Mouse (Mus musculus) heart, adult 2 months (tissue): ENCODE data around the gene Rhebl1. TPM values are rescaled to one million over a fixed set of nuclear protein-coding genes. Genes with fewer than 3 reads are reported as not detected.

Experiments
- DNase-seq, 2 experiments: peaks; one replicate each; pipeline ENCODE4 v3.0.0; 2021
- H3K27ac ChIP-seq: fragments of 200-600 bp; 2 replicates; pipeline ENCODE4 v1.8.1; 2022
- H3K27me3 ChIP-seq: fragments of 200-500 bp; 2 replicates; pipeline ENCODE4 v1.6.1; 2012; ENCODE audit warnings: mild to moderate bottlenecking, low read length, inconsistent platforms, mixed read lengths; ENCODE audit not compliant: control insufficient read depth, insufficient read depth
- H3K36me3 ChIP-seq: fragments of 200-500 bp; 2 replicates; pipeline ENCODE4 v1.6.1; 2012; ENCODE audit warnings: low read length, inconsistent platforms; ENCODE audit not compliant: control insufficient read depth, insufficient read depth
- H3K4me1 ChIP-seq: fragments of 200-500 bp; 2 replicates; pipeline ENCODE4 v1.6.1; 2011; ENCODE audit warnings: low read length; ENCODE audit not compliant: control insufficient read depth, insufficient read depth
- H3K4me3 ChIP-seq: fragments of 200-600 bp; 2 replicates; pipeline ENCODE4 v1.8.1; 2022
- H3K79me2 ChIP-seq: fragments of 200-500 bp; replicated peaks from 2 replicates; pipeline ENCODE4 v1.6.1; 2012; ENCODE audit warnings: mild to moderate bottlenecking, inconsistent platforms, low read length, moderate library complexity, mixed read lengths; ENCODE audit not compliant: control insufficient read depth, insufficient read depth
- H3K9ac ChIP-seq: fragments of 200-500 bp; 2 replicates; pipeline ENCODE4 v1.6.1; 2012; ENCODE audit warnings: low read depth, mild to moderate bottlenecking, control low read depth, inconsistent platforms, low read length, mixed read lengths
- CTCF ChIP-seq: fragments of 200-600 bp; IDR thresholded peaks from 2 replicates; pipeline ENCODE4 v1.8.1; 2022; ENCODE audit warnings: antibody characterized with exemption, mild to moderate bottlenecking, moderate library complexity
- EP300 ChIP-seq: fragments of 200-500 bp; IDR thresholded peaks from 2 replicates; pipeline ENCODE4 v1.6.1; 2011; ENCODE audit warnings: low read depth, low read length, control low read depth; ENCODE audit not compliant: insufficient read depth
- POLR2A ChIP-seq: fragments of 200-500 bp; IDR thresholded peaks from 2 replicates; pipeline ENCODE4 v1.6.1; 2011; ENCODE audit warnings: mild to moderate bottlenecking, low read depth, low read length, control low read depth; ENCODE audit not compliant: insufficient read depth
- WGBS: fragments of 180-500 bp; shearing (Covaris S2); methylation state at CpG from one replicate; pipeline ENCODE4 v1.1.7; 2018; 5-methylcytosine and 5-hydroxymethylcytosine counted together
- intact Hi-C: fragments of 180-260 bp; cut with DNase I; formaldehyde crosslinking; loops from one replicate; pipeline ENCODE4 v1.15.1; 2025
- polyA plus RNA-seq: library from polyadenylated mRNA; depleted of rRNA; stranded (reverse); fragments of >200 nt; gene quantifications from 2 replicates; pipeline ENCODE4 v1.2.3, GENCODE M21; 2012
- total RNA-seq, 2 experiments: library from RNA; stranded (reverse); gene quantifications; 2 replicates each; pipeline ENCODE4 v1.2.3; 2021

The Rhebl1 gene
- total and polyA plus RNA-seq, 3 experiments = 1.6 to 4.4 (median 2.3) TPM

DNA sequence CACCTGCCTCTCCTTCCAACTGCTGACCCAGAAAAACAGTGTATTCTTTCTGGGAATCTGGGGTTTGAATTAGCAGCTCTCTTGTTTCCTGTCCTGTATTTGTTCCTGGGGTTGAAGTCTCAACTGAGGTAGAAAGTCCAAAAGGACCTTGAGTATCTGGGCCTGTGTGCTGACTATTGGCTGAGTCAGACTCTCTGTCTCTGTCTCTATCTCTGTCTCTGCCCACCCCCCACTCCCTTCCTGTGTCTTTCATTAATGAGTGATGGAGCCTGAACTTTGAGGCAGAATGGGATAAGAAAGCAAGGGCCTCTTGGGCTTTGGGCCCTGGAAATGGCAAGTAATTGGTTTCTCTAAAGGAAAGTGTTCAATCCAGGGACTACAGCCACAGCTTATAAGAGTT lies 10.7 kb downstream of the Rhebl1 start:
- DNase-seq = no peak
- Histone ChIP-seq H3K4me3 (no peak overlapping the region), H3K27me3 (no peaks in the 10 kb centered on the region), H3K27ac (no peak overlapping the region), H3K4me1 (peaks cover 2% of the 10 kb centered on the region; the same call in 1 of the 2 replicates), H3K36me3 (no peaks in the 10 kb centered on the region), H3K9ac (no peak overlapping the region), H3K79me2 (no peaks in the 10 kb centered on the region)
- TF ChIP-seq POLR2A (no peak), EP300 (no peak), CTCF (no peak)
- intact Hi-C loops = loop anchor here (5.0 kb wide), 1 partner anchor 34 kb away; the partner anchor contains the start of gene Lmbr1l

GRCm38 (mm10) chr15:98881656-98882008 lies 12.7 kb downstream of the Rhebl1 start:
- intact Hi-C loops = loop anchor here (5.0 kb wide), 1 partner anchor 36 kb away; the partner anchor contains the start of gene Lmbr1l
- no peak for DNase-seq

DNA sequence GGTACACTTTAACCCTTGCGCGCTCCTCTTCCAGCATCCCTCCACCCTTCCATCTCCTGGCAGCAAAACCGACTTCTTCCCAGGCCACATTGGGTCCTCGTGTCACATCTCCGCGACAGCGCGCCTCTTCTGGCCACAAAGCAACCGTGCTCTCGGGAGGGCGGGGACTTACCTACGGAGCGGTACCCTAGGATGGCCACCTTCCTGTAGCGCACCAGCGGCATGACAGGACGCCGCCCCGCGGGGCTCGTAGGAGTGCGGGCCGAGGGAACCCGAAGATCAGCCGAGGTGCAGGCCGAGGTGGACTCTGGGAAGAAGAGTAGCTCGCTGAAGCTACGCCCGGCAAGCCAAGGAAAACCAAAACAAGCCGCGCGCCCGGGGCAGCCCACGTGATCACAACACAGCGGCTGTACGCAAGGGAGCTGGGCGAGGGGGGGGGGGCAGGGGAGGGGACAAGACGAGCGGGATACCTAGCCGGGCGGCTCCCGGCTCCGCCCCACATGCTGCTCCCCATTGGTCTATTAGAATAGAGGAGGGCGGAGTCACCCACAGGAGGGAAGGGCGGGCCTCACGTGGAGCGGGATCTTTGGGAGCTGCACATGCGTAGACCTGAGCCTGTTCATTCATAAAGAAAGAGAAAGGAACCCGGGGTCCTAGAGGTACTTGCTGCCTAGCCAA lies 13.2 kb downstream of the Rhebl1 start:
- WGBS = under 1% methylated on average over 46 of the region's 48 CpGs
- no peaks in the 10 kb centered on the region for H3K27me3 ChIP-seq
- intact Hi-C loops = loop anchor here (5.0 kb wide), 1 partner anchor 36 kb away; the partner anchor contains the start of gene Lmbr1l
- H3K4me1 ChIP-seq = peaks cover 2% of the 10 kb centered on the region; the same call in 1 of the 2 replicates
- TF ChIP-seq POLR2A = peak; percentile 58
- no peak for TF ChIP-seq EP300
- TF ChIP-seq CTCF = peak; percentile 52
- H3K27ac ChIP-seq = peak overlapping the region; percentile 76
- peak overlapping the region; percentile 94 for H3K9ac ChIP-seq
- peak; percentile 86 to 94 for DNase-seq
- H3K79me2 ChIP-seq = no peaks in the 10 kb centered on the region
- peak overlapping the region; percentile 84 for H3K4me3 ChIP-seq
- H3K36me3 ChIP-seq = no peaks in the 10 kb centered on the region

More at GRCm38 (mm10) chr15:98881656-98882008, 12.7 kb downstream of the Rhebl1 start:
- Histone ChIP-seq H3K4me3 (peak overlapping the region; percentile 84; the same call in 1 of the 2 replicates), H3K27ac (peak overlapping the region; percentile 21; the same call in 1 of the 2 replicates), H3K27me3 (no peaks in the 10 kb centered on the region), H3K9ac (no peak overlapping the region), H3K79me2 (no peaks in the 10 kb centered on the region), H3K4me1 (peaks cover 2% of the 10 kb centered on the region; the same call in 1 of the 2 replicates), H3K36me3 (no peaks in the 10 kb centered on the region)
- 27% methylated on average over 5 of the region's 5 CpGs for WGBS
- TF ChIP-seq CTCF = no peak

DNA sequence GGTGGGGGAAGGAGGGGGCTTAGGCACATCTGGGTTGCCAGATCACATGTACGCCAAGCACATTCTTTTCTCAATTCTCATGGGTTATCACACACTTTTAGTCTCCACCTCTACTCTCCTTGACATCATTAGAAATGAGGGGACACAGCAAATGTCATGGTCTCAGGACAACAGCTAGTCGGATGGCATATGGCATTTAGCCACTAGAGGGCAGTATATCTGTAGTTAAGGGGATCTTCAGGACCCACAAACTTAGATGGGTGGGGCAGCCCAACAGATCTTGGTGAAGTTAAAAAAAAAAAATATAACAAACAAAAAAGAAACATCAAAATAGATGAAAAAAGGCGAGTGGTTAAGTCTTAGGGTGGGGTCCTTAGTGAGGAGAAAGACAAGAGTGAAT lies 17.0 kb downstream of the Rhebl1 start:
- no peak overlapping the region for H3K27ac ChIP-seq
- TF ChIP-seq POLR2A (no peak), CTCF (peak; percentile 92)
- DNase-seq = peak; percentile 22 to 51
- H3K4me1 ChIP-seq = peaks cover 2% of the 10 kb centered on the region; the same call in 1 of the 2 replicates
- H3K27me3 ChIP-seq = no peaks in the 10 kb centered on the region
- intact Hi-C loops = loop anchor here (1.0 kb wide), 2 partner anchors 51 to 116 kb away; no protein-coding TSS in a partner anchor
- 7% methylated on average over 3 of the region's 3 CpGs for WGBS
- H3K4me3 ChIP-seq = no peak overlapping the region
- H3K79me2 ChIP-seq = no peaks in the 10 kb centered on the region
- H3K36me3 ChIP-seq = no peaks in the 10 kb centered on the region
- H3K9ac ChIP-seq = no peak overlapping the region

DNA sequence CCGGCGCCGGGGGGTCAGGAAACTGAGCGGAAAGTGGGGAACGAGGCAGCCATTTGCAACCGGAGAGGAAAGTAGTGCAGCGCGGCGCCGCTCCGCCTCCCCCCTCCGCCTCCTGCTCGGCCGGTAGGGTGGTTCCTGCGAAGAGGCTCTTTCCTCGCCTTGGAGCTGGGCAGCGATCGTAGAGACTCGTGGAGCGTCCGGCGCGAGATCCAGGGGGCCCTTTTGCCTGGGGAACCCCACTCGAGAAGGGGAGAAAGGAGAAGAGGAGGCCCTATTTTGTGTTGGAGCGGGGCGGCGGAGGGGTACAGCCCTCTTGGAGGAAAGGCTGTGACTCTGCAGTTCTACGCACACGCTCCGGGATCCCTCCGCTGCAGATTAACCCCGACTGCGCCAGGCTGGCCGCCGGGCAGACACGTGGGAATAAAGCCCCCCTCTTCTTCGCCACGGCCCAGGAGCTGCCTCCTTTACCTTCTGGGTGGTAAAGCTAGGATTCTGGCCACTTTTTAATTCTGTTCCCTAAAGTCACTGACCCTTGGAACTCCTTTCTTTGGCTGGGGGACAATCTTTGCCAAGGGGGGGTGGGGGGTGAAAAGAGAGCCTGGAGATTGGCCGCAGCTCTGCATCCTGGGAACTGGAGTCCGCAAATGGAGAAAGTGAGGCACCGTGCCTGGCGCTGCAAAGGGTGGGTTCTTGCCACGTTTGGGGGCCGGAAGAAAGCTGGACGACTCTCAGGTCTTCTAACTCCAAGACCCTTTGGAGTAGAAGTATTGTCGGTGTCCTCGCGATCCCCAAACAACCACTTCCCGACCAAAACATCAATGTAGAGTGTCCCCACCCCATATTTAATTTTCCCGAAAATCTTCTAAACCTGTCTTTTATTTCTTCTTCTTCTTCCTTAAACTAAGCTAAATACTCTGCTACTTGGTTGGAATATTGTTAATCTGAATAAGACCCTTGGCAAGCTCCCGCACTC lies 22.1 kb downstream of the Rhebl1 start:
- 2% methylated on average over 45 of the region's 51 CpGs for WGBS
- Histone ChIP-seq H3K9ac (peak overlapping the region; percentile 97), H3K36me3 (no peaks in the 10 kb centered on the region; the same call in 1 of the 2 replicates), H3K4me1 (peaks cover 13% of the 10 kb centered on the region), H3K79me2 (peaks cover 8% of the 10 kb centered on the region; the same call in 1 of the 2 replicates), H3K4me3 (peak overlapping the region; percentile 99), H3K27ac (peak overlapping the region; percentile 100), H3K27me3 (no peaks in the 10 kb centered on the region)
- TF ChIP-seq EP300 (peak; percentile 85; the same call in 1 of the 2 replicates), POLR2A (peak; percentile 45; the same call in 1 of the 2 replicates), CTCF (peak; percentile 52)
- DNase-seq = peak; percentile 93 to 95
- intact Hi-C loops = loop anchor here (2.0 kb wide), 1 partner anchor 41 kb away; the partner anchor contains the start of gene Prkag1
